10 mouse cellular contexts compared by ENCODE assay signal in genomic region chr2:132698420-132698819, GRCm38 (mm10). TPM values are rescaled to one million over a fixed set of nuclear protein-coding genes. Genes with fewer than 3 reads are reported as not detected.
DNase-seq lines count a peak whose midpoint lies in the region; ATAC-seq lines count a peak whose summit lies in the region.
"Had no signal": no experiment of that assay in that cellular context is flagged by ENCODE, and none has a peak within 500 bp of the region (broad histone marks: within the 10 kb centered on the region; RNA-seq: fewer than 3 reads in every experiment).

No protein-coding gene starts in this region.

- H3K4me2 ChIP-seq in liver, embryonic 12.5 days: 0 out of 2 replicates have a peak overlapping the region, but pooled peaks have one; percentile 35
- H3K4me2 ChIP-seq in stomach, embryonic 15.5 days: no peak overlapping the region

- no peaks in the 10 kb centered on the region for H3K9me3 ChIP-seq in liver, embryonic 12.5 days (replicated peaks)
- no peaks in the 10 kb centered on the region for H3K9me3 ChIP-seq in stomach, embryonic 15.5 days
- H3K9me3 ChIP-seq: megakaryocyte, embryonic 14.5 days had no signal

- peak; percentile 23 for DNase-seq in adrenal gland, postnatal 10 days
- DNase-seq in adrenal gland, adult 18-20 months (ENCODE audit: low spot score in 2 of 2): no peak
- no peak for DNase-seq in liver
- peak; percentile 6 to 63 for DNase-seq in kidney, postnatal 25 days
- no peak for DNase-seq in embryo, embryonic 11 days
- DNase-seq in urinary bladder, adult 18-20 months (ENCODE audit: low spot score in 2 of 2): no peak
- DNase-seq: thymus, postnatal 25 days had no signal

- H3K27ac ChIP-seq in liver, embryonic 12.5 days: peak overlapping the region; percentile 73
- H3K27ac ChIP-seq in stomach, embryonic 15.5 days: no peak overlapping the region

- H3K9ac ChIP-seq in liver, embryonic 12.5 days: 0 out of 2 replicates have a peak overlapping the region, but pooled peaks have one; percentile 52
- H3K9ac ChIP-seq in stomach, embryonic 15.5 days: no peak overlapping the region

- ATAC-seq in liver, embryonic 12.5 days: no peak
- ATAC-seq in stomach, embryonic 15.5 days (ENCODE audit: insufficient read depth, low FRiP score, low read depth): peak; percentile 39; the same call in 1 of the 2 replicates

- no peak overlapping the region for H3K4me3 ChIP-seq in liver, embryonic 12.5 days
- H3K4me3 ChIP-seq in stomach, embryonic 15.5 days (replicated peaks): no peak overlapping the region
- H3K4me3 ChIP-seq: megakaryocyte, embryonic 14.5 days had no signal

- no peaks in the 10 kb centered on the region for H3K27me3 ChIP-seq in liver, embryonic 12.5 days (replicated peaks)
- H3K27me3 ChIP-seq in stomach, embryonic 15.5 days (replicated peaks): no peaks in the 10 kb centered on the region
- H3K27me3 ChIP-seq: megakaryocyte, embryonic 14.5 days had no signal

- no peaks in the 10 kb centered on the region for H3K36me3 ChIP-seq in liver, embryonic 12.5 days
- no peaks in the 10 kb centered on the region for H3K36me3 ChIP-seq in stomach, embryonic 15.5 days

- 76% methylated on average over 6 of the region's 6 CpGs for WGBS in liver, embryonic 12.5 days (ENCODE audit: insufficient replicate concordance)
- WGBS in stomach, embryonic 15.5 days: 60% methylated on average over 6 of the region's 6 CpGs

- H3K4me1 ChIP-seq in liver, embryonic 12.5 days: peaks cover 65% of the 10 kb centered on the region
- no peaks in the 10 kb centered on the region for H3K4me1 ChIP-seq in stomach, embryonic 15.5 days

RNA-seq across cellular contexts. Expression of gene Shld1, which starts 11.7 kb away (rescaled TPM):
- total RNA-seq in adrenal gland, postnatal 10 days (2021): 1 to 10 TPM; 7.6 to 9.9 TPM
- total RNA-seq in adrenal gland, adult 18-20 months (2021): 1 to 10 TPM; 7.9 to 8.2 TPM
- 9.5 and 11.6 TPM in 2 replicates for polyA plus RNA-seq in liver, embryonic 12.5 days (2016; fragmentation: Nextera tagmentation; extraction: Ambion mirVana)
- polyA plus RNA-seq in stomach, embryonic 15.5 days (2015; fragmentation: Nextera tagmentation; extraction: Ambion mirVana): 12.1 and 13.6 TPM in 2 replicates

Comparison
In these comparisons a context has a peak if more than half of its experiments do, and no peak if none do; other contexts are left out.
1. DNase-seq: peak in adrenal gland, postnatal 10 days (single experiment) and kidney, postnatal 25 days (2 of 2); none in adrenal gland, adult 18-20 months (0 of 2), liver (single experiment), embryo, embryonic 11 days (single experiment) and urinary bladder, adult 18-20 months (0 of 2).